Mouse (Mus musculus): ENCODE data around the gene Grid1. TPM values are rescaled to one million over a fixed set of nuclear protein-coding genes. Genes with fewer than 3 reads are reported as not detected.

The Grid1 gene
- polyA plus RNA-seq, 1 experiment from 2014 or later = 0.29 TPM

- H3K36me3 ChIP-seq (ENCODE audit: insufficient read depth, low read length) = no peaks in the 10 kb centered on the region
- H3K9ac ChIP-seq (replicated peaks; ENCODE audit: low read depth) = no peak overlapping the region
- no peak overlapping the region for H3K27ac ChIP-seq (ENCODE audit: low read length)
- ATAC-seq (no peak), DNase-seq (ENCODE audit: low spot score) (no peak)
- 88% methylated on average over 3 of the region's 3 CpGs for WGBS
- TF ChIP-seq EP300 (IDR thresholded peaks at IDR 0.05) (no peak), CTCF (IDR thresholded peaks at IDR 0.05) (no peak)
- no peaks in the 10 kb centered on the region for H3K27me3 ChIP-seq (replicated peaks; ENCODE audit: insufficient read depth, low read length)
- no peaks in the 10 kb centered on the region for H3K4me1 ChIP-seq (ENCODE audit: insufficient read depth, low read depth, low read length)
- no peak overlapping the region for H3K4me3 ChIP-seq (ENCODE audit: low read depth, low read length)
- H3K9me3 ChIP-seq (ENCODE audit: low read length) = no peaks in the 10 kb centered on the region
- H3K4me2 ChIP-seq (replicated peaks; ENCODE audit: low read depth, low read length) = no peak overlapping the region
These were observed 24.3 kb downstream of the Grid1 start for GRCm38 (mm10) chr14:34844166-34844565.

- DNase-seq (ENCODE audit: low spot score) = no peak
- Histone ChIP-seq H3K4me3 (ENCODE audit: low read depth, low read length) (no peak overlapping the region), H3K4me1 (ENCODE audit: insufficient read depth, low read depth, low read length) (no peaks in the 10 kb centered on the region), H3K4me2 (replicated peaks; ENCODE audit: low read depth, low read length) (no peak overlapping the region), H3K9ac (replicated peaks; ENCODE audit: low read depth) (no peak overlapping the region), H3K27ac (ENCODE audit: low read length) (no peak overlapping the region), H3K36me3 (ENCODE audit: insufficient read depth, low read length) (no peaks in the 10 kb centered on the region), H3K9me3 (ENCODE audit: low read length) (no peaks in the 10 kb centered on the region), H3K27me3 (replicated peaks; ENCODE audit: insufficient read depth, low read length) (no peaks in the 10 kb centered on the region)
- whole genome bisulfite sequencing = 67% methylated on average over 4 of the region's 4 CpGs
- TF ChIP-seq EP300 (IDR thresholded peaks at IDR 0.05) (no peak), CTCF (IDR thresholded peaks at IDR 0.05) (no peak)
- ATAC-seq = no peak
These were observed 26.9 kb downstream of the Grid1 start for GRCm38 (mm10) chr14:34846799-34847198.

GRCm38 (mm10) chr14:34847625-34848024, 27.7 kb downstream of the Grid1 start:
- Histone ChIP-seq H3K4me1 (ENCODE audit: insufficient read depth, low read depth, low read length) (no peaks in the 10 kb centered on the region), H3K27ac (ENCODE audit: low read length) (no peak overlapping the region), H3K9ac (replicated peaks; ENCODE audit: low read depth) (no peak overlapping the region), H3K4me3 (ENCODE audit: low read depth, low read length) (no peak overlapping the region), H3K27me3 (replicated peaks; ENCODE audit: insufficient read depth, low read length) (no peaks in the 10 kb centered on the region), H3K9me3 (ENCODE audit: low read length) (no peaks in the 10 kb centered on the region), H3K4me2 (replicated peaks; ENCODE audit: low read depth, low read length) (no peak overlapping the region), H3K36me3 (ENCODE audit: insufficient read depth, low read length) (no peaks in the 10 kb centered on the region)
- no peak for TF ChIP-seq CTCF (IDR thresholded peaks at IDR 0.05)
- TF ChIP-seq EP300 (IDR thresholded peaks at IDR 0.05) = no peak
- DNase-seq (ENCODE audit: low spot score) (no peak), ATAC-seq (no peak)
- WGBS = 86% methylated on average over 5 of the region's 5 CpGs

GRCm38 (mm10) chr14:34860891-34861780, 41.2 kb downstream of the Grid1 start:
- H3K9ac ChIP-seq (replicated peaks; ENCODE audit: low read depth) = no peak overlapping the region
- TF ChIP-seq CTCF (IDR thresholded peaks at IDR 0.05) = no peak
- no peak for TF ChIP-seq EP300 (IDR thresholded peaks at IDR 0.05)
- DNase-seq (ENCODE audit: low spot score) (no peak), ATAC-seq (no peak)
- no peaks in the 10 kb centered on the region for H3K4me1 ChIP-seq (ENCODE audit: insufficient read depth, low read depth, low read length)
- no peak overlapping the region for H3K4me3 ChIP-seq (ENCODE audit: low read depth, low read length)
- H3K27ac ChIP-seq (ENCODE audit: low read length) = no peak overlapping the region
- H3K4me2 ChIP-seq (replicated peaks; ENCODE audit: low read depth, low read length) = no peak overlapping the region
- H3K36me3 ChIP-seq (ENCODE audit: insufficient read depth, low read length) = no peaks in the 10 kb centered on the region
- H3K27me3 ChIP-seq (replicated peaks; ENCODE audit: insufficient read depth, low read length) = no peaks in the 10 kb centered on the region
- WGBS = 72% methylated on average over 9 of the region's 9 CpGs
- H3K9me3 ChIP-seq (ENCODE audit: low read length) = no peaks in the 10 kb centered on the region

- Histone ChIP-seq H3K36me3 (ENCODE audit: insufficient read depth, low read length) (no peaks in the 10 kb centered on the region), H3K9me3 (ENCODE audit: low read length) (no peaks in the 10 kb centered on the region), H3K27me3 (replicated peaks; ENCODE audit: insufficient read depth, low read length) (no peaks in the 10 kb centered on the region), H3K4me3 (ENCODE audit: low read depth, low read length) (no peak overlapping the region), H3K4me1 (ENCODE audit: insufficient read depth, low read depth, low read length) (no peaks in the 10 kb centered on the region), H3K9ac (replicated peaks; ENCODE audit: low read depth) (no peak overlapping the region), H3K4me2 (replicated peaks; ENCODE audit: low read depth, low read length) (no peak overlapping the region), H3K27ac (ENCODE audit: low read length) (no peak overlapping the region)
- ATAC-seq (no peak), DNase-seq (ENCODE audit: low spot score) (peak; percentile 16)
- 19% methylated on average over 5 of the region's 5 CpGs for WGBS
- TF ChIP-seq EP300 (IDR thresholded peaks at IDR 0.05) = no peak
- no peak for TF ChIP-seq CTCF (IDR thresholded peaks at IDR 0.05)
These were observed 47.4 kb downstream of the Grid1 start for GRCm38 (mm10) chr14:34867266-34867665.

GRCm38 (mm10) chr14:34868513-34869260, 48.8 kb downstream of the Grid1 start:
- Histone ChIP-seq H3K4me2 (replicated peaks; ENCODE audit: low read depth, low read length) (no peak overlapping the region), H3K4me3 (ENCODE audit: low read depth, low read length) (no peak overlapping the region), H3K27ac (ENCODE audit: low read length) (no peak overlapping the region), H3K9me3 (ENCODE audit: low read length) (no peaks in the 10 kb centered on the region), H3K36me3 (ENCODE audit: insufficient read depth, low read length) (no peaks in the 10 kb centered on the region), H3K9ac (replicated peaks; ENCODE audit: low read depth) (no peak overlapping the region), H3K27me3 (replicated peaks; ENCODE audit: insufficient read depth, low read length) (no peaks in the 10 kb centered on the region), H3K4me1 (ENCODE audit: insufficient read depth, low read depth, low read length) (no peaks in the 10 kb centered on the region)
- no peak for ATAC-seq
- TF ChIP-seq CTCF (IDR thresholded peaks at IDR 0.05) (no peak), EP300 (IDR thresholded peaks at IDR 0.05) (no peak)
- DNase-seq (ENCODE audit: low spot score) = no peak
- WGBS = 73% methylated on average over 6 of the region's 6 CpGs

Data from lung, postnatal 0 days (tissue).